Mouse (Mus musculus): Measurements from ENCODE around the gene Chka.

DNA sequence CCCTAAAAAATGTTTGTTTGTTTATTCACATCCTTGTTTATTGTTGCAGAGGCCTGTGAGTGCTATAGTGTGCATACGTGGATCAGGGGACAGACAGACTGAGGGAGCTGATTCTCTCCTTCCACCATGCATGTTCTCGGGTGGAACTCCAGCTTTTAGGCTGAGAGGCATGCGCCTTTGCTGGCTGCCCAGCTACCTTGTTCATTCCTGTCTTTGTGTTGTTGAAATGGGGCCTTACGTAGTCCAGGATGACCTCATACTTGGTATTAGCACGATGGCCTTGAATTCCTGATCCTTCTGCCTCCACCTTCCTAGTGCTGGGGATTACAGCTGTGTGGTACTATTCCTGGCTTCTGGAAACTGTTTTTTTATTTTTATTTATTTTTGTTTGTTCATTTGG is 3.9 kb upstream of the Chka start:
- TF ChIP-seq CTCF (IDR thresholded peaks at IDR 0.05), result no peak
- TF ChIP-seq EP300 (IDR thresholded peaks at IDR 0.05), result no peak
